Mouse (Mus musculus) stomach, postnatal 0 days (tissue): ENCODE results near the gene 1700020N15Rik. TPM values are rescaled to one million over a fixed set of nuclear protein-coding genes. Genes with fewer than 3 reads are reported as not detected.
"Not testable (repeated sequence)": the region's sequence is repeated elsewhere in the genome, so short reads cannot be mapped to it uniquely, and the experiment has no call there.

Experiments
- ATAC-seq: fragments of 200-750 bp; cut with Nextera tagmentation; 2 replicates; pipeline ENCODE4 v1.8.0; 2017; ENCODE audit not compliant: low FRiP score, low TSS enrichment
- DNase-seq: peaks from one replicate; pipeline ENCODE4 v3.0.0-alpha.2; 2016; ENCODE audit warnings: low spot score
- H3K27ac ChIP-seq: fragments of 300-500 bp; sonication (generic); replicated peaks from 2 replicates; pipeline ENCODE4 v1.5.1; 2014; ENCODE audit warnings: mild to moderate bottlenecking, control low read depth
- H3K27me3 ChIP-seq: fragments of 300-500 bp; sonication (generic); 2 replicates; pipeline ENCODE4 v1.6.1; 2014; ENCODE audit warnings: low read length; ENCODE audit not compliant: control insufficient read depth, insufficient read depth
- H3K36me3 ChIP-seq: fragments of 300-500 bp; sonication (generic); 2 replicates; pipeline ENCODE4 v1.6.1; 2014; ENCODE audit warnings: low read length, mixed read lengths; ENCODE audit not compliant: control insufficient read depth, insufficient read depth
- H3K4me1 ChIP-seq: fragments of 300-500 bp; sonication (generic); replicated peaks from 2 replicates; pipeline ENCODE4 v1.6.1; 2014; ENCODE audit warnings: antibody characterized with exemption; ENCODE audit not compliant: control insufficient read depth, insufficient read depth
- H3K4me2 ChIP-seq: fragments of 300-500 bp; sonication (generic); replicated peaks from 2 replicates; pipeline ENCODE4 v1.6.1; 2014; ENCODE audit warnings: low read depth, mild to moderate bottlenecking, control low read depth, moderate library complexity
- H3K4me3 ChIP-seq: fragments of 300-500 bp; sonication (generic); 2 replicates; pipeline ENCODE4 v1.5.1; 2014; ENCODE audit warnings: low read depth, low read length, control low read depth
- H3K9ac ChIP-seq: fragments of 300-500 bp; sonication (generic); 2 replicates; pipeline ENCODE4 v1.6.1; 2014; ENCODE audit warnings: mild to moderate bottlenecking, low read length, control low read depth, mixed read lengths
- H3K9me3 ChIP-seq: fragments of 300-500 bp; sonication (generic); 2 replicates; pipeline ENCODE4 v1.6.1; 2016; ENCODE audit warnings: low read length; ENCODE audit not compliant: control insufficient read depth
- CTCF ChIP-seq: IDR thresholded peaks from 2 replicates; pipeline ENCODE4 v1.5.1; 2016; ENCODE audit warnings: antibody characterized with exemption, low read depth, mild to moderate bottlenecking, moderate library complexity
- EP300 ChIP-seq: optimal IDR thresholded peaks from 2 replicates; pipeline ENCODE3; 2016; ENCODE audit warnings: antibody characterized with exemption
- WGBS: fragments of 180-500 bp; shearing (Covaris S2); extraction: QIAGEN DNeasy Blood & Tissue Kit; methylation state at CpG from one replicate; pipeline ENCODE4 v1.1.7; 2014; 5-methylcytosine and 5-hydroxymethylcytosine counted together
- polyA plus RNA-seq: library from polyadenylated mRNA; unstranded; fragments of >200 nt; fragmentation: Nextera tagmentation; extraction: Ambion mirVana; gene quantifications from 2 replicates; pipeline ENCODE4 v1.2.1, GENCODE M21; 2015

1700020N15Rik gene
- polyA plus RNA-seq, result not detected in 2 replicates

DNA sequence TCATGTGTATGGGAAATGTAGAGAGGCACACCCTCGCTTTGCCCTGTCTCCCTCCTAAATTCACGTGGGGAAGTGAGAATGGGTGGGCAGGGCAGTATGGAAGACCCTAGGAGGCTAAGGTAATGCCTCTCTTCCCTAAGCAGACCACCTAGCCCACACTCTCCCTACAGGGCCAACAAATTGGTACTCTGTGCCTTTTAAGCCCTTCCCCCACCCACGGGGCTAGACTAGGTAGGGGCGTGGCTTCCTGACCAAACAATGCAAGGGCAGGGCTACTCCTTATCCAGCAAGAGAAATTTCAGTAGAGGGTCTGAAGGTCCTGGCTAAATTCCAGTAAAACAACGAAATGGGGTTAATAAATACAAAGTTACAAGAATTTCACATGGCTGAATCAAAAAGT, at the start of gene 1700020N15Rik:
TSS of gene 1700020N15Rik (plus strand) at position 301 of the 400 bp plus-strand sequence.
- DNase-seq, H3K4me2 ChIP-seq, H3K27me3 ChIP-seq, H3K9me3 ChIP-seq, ATAC-seq, H3K27ac ChIP-seq, H3K36me3 ChIP-seq, H3K4me1 ChIP-seq, H3K9ac ChIP-seq, H3K4me3 ChIP-seq: not testable (repeated sequence)
- WGBS, result 80% methylated on average over 3 of the region's 5 CpGs

DNA sequence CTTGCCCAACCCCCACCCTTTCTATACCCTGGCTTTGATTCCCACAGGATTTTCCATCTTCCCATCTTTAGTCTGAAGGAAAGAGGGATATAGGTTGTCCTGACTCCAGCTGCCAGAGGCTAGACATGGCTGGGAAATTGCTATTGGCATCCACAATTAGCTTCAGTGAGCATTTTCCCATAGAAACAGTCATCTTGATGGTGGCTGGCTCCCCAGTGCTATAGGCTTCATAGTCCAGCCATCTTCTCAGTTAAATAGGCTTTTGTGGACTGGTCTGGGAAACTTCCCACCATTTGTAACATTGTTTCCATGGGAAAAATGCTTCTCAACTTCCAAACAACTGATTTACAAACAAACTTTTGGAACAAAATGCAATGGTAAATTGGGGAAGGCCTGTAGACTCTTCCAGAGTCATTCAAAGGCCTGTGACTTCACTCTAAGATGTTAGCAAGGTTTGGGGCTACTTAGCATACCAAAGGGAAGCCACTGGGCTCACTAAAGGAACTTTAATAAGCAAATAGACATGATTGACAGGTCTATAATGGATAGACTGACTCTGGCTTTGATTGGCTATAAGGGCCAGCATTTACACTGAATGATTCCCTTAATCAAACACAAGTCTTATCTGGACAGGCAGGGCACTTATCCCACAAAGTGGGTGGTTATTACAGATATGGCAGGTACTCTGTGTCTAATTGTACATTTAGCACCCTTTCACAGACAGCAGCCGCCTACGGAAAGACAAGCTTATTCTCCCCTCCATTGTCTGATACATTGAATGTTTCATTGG, 31.9 kb downstream of the 1700020N15Rik start:
- no peak overlapping the region for H3K4me2 ChIP-seq
- WGBS, result 72% methylated on average over 2 of the region's 2 CpGs
- DNase-seq (no peak), ATAC-seq (no peak)
- no peaks in the 10 kb centered on the region for H3K9me3 ChIP-seq
- H3K27me3 ChIP-seq, result no peaks in the 10 kb centered on the region
- no peak overlapping the region for H3K4me3 ChIP-seq
- no peaks in the 10 kb centered on the region for H3K4me1 ChIP-seq
- no peak overlapping the region for H3K9ac ChIP-seq
- H3K36me3 ChIP-seq, result no peaks in the 10 kb centered on the region
- no peak for TF ChIP-seq CTCF
- no peak for TF ChIP-seq EP300
- no peak overlapping the region for H3K27ac ChIP-seq
